Mouse (Mus musculus): ENCODE data around the gene Utp11. TPM values are rescaled to one million over a fixed set of nuclear protein-coding genes. Genes with fewer than 3 reads are reported as not detected.
"Not testable (repeated sequence)": the region's sequence is repeated elsewhere in the genome, so short reads cannot be mapped to it uniquely, and the experiment has no call there.

The Utp11 gene
- polyA plus RNA-seq, 1 experiment, result not detected

DNA sequence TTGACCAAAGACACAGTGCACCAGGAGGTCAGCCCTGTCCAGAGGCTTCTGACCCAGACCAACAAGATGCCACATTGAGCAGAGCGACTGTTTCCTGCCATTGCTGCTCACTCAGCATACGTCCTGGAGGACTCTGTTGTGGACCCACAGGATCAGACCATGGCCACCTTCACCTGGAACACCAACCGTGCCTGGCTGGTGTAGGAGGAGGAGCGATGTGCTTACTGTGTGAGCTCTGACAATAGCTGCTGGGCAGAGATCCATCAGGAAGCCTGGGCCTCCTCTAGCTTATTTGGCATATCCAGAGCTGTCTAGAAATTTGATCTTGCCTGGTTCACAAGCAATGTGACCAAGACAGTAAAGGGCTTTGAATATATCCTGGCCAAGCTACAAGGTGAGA lies 25.7 kb upstream of the Utp11 start:
- WGBS, result 91% methylated on average over 4 of the region's 4 CpGs
- Histone ChIP-seq H3K27ac (ENCODE audit: insufficient read depth, low read depth, low read length) (no peak overlapping the region), H3K4me1 (ENCODE audit: control insufficient read depth, insufficient read depth, low read length) (peaks cover 5% of the 10 kb centered on the region), H3K4me3 (ENCODE audit: insufficient read depth, low read depth, low read length) (no peak overlapping the region)
- no peak for TF ChIP-seq POLR2A (IDR thresholded peaks at IDR 0.05; ENCODE audit: insufficient read depth, low read depth, low read length)
- no peak for TF ChIP-seq CTCF (IDR thresholded peaks at IDR 0.05; ENCODE audit: insufficient read depth, low read depth, low read length)

DNA sequence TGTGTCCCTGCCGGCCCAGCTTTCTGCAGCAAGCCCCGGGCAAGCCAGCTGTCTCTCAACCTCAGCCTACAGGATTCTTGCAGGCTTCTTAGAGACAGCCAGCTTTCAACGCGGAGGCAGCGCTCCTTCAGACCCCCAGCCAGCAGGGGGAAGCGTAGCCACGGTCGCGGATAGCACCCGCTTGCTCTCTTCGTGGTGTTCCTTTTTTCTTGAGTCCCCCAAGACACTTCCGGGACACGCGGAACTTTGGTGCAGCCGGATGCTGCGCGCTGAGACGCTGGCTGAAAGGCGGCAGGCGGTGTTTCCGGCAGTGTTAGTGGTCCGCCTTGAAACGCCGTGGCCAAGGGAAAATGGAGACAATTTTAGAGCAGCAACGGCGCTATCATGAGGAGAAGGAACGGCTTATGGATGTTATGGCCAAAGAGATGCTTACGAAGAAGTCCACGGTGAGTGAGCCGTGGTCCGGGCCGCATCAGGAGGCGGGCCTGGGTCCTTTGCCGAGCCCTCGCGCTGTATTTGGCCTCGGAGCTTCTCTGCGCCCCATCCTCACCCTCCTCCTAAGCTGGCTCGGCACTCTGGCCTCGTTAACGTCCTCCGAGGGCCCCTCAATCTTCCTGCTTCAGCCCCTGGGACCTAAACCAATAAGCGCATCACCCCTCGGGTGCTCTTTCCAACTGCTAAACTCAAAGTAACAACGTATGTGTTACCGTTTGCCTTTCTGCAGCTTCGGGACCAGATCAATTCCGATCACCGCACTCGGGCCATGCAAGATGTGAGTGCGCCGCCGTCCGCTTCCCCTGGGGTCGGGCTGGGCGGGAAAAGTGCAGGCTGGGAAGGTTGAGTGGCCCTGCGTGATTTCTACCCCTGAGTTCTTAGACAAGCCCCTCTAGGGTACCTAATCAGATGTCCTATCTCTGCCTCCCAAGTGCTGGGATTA lies 21.4 kb upstream of the Utp11 start, which contains the start of gene Sf3a3:
Sf3a3 (plus strand) TSS at position 232 of the 937 bp plus-strand sequence.
- Histone ChIP-seq H3K27ac (ENCODE audit: insufficient read depth, low read depth, low read length) (0 out of 2 replicates have a peak within 1 kb of the TSS, but pooled peaks have one; percentile 27), H3K4me1 (ENCODE audit: control insufficient read depth, insufficient read depth, low read length) (peaks cover 8% of the 10 kb centered on the region), H3K4me3 (ENCODE audit: insufficient read depth, low read depth, low read length) (peak within 1 kb of the TSS; percentile 90)
- under 1% methylated on average over 57 of the region's 57 CpGs for WGBS
- TF ChIP-seq CTCF (IDR thresholded peaks at IDR 0.05; ENCODE audit: insufficient read depth, low read depth, low read length) (peak; percentile 67), POLR2A (IDR thresholded peaks at IDR 0.05; ENCODE audit: insufficient read depth, low read depth, low read length) (peak; percentile 53; the same call in 1 of the 2 replicates)

DNA sequence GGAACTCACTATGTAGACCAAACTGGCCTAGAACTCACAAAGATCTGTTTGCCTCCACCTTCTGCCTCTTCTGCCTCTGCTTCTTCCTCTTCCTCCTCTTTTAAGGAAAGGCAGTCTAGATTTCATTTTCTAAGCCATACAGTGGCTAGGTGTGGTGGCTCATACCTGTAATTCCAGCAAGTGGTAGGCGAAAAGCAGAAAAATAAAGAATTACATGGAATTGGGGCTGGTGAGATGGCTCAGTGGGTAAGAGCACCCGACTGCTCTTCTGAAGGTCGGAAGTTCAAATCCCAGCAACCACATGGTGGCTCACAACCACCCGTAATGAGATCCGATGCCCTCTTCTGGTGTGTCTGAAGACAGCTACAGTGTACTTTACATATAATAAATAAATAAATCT lies 20.4 kb upstream of the Utp11 start:
- peaks cover 15% of the 10 kb centered on the region for H3K4me1 ChIP-seq (ENCODE audit: control insufficient read depth, insufficient read depth, low read length)
- H3K4me3 ChIP-seq (ENCODE audit: insufficient read depth, low read depth, low read length); H3K27ac ChIP-seq (ENCODE audit: insufficient read depth, low read depth, low read length): not testable (repeated sequence)
- 70% methylated on average over 5 of the region's 5 CpGs for WGBS

DNA sequence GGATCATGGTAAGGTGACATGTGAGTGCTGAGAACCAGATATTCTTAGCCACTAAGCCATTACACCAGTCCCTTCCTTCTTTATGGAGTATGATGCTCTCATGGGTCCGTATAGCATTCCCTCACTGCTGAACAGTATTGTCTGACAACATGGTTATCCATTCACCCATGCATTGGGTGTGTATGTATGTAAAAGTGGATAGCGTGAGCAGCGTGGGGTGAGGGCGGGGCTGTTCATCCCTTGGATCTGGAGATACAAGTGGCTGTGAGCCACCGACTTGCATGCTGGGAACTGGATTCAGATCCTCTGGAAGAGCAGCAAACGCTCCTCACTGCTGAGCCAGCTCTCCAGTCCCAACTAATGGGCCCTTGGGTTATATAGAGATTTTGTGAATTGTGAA lies 19.2 kb upstream of the Utp11 start:
- TF ChIP-seq CTCF (IDR thresholded peaks at IDR 0.05; ENCODE audit: insufficient read depth, low read depth, low read length), result no peak
- TF ChIP-seq POLR2A (IDR thresholded peaks at IDR 0.05; ENCODE audit: insufficient read depth, low read depth, low read length), result no peak
- Histone ChIP-seq H3K4me1 (ENCODE audit: control insufficient read depth, insufficient read depth, low read length) (peaks cover 21% of the 10 kb centered on the region), H3K27ac (ENCODE audit: insufficient read depth, low read depth, low read length) (no peak overlapping the region), H3K4me3 (ENCODE audit: insufficient read depth, low read depth, low read length) (no peak overlapping the region)
- 78% methylated on average over 6 of the region's 6 CpGs for WGBS

DNA sequence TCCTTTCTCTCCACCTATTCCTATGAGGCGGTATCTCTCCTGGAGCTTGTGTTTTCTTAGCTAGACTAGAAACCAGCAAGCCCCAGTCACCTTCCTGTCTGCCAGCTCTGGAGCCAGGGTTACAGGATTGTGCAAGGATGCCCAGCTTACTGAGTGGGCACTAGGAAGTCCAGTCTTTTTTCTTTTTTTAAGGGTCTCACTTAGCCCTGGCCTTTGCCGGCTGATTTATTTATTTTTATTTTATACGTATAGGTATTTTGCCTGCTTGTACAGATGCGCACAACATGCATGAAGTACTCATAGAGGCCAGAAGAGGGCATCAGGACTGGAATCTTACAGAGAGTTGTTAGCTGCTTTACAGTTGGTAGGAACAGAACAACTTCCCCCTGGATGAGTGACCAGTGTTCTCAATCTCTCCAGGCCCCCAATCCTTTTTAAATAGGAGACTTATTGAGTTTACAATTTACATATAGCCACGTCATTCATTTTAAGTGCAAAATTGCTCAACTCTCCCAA lies 17.4 kb upstream of the Utp11 start:
- TF ChIP-seq CTCF (IDR thresholded peaks at IDR 0.05; ENCODE audit: insufficient read depth, low read depth, low read length), result no peak
- TF ChIP-seq POLR2A (IDR thresholded peaks at IDR 0.05; ENCODE audit: insufficient read depth, low read depth, low read length), result no peak
- Histone ChIP-seq H3K27ac (ENCODE audit: insufficient read depth, low read depth, low read length) (no peak overlapping the region), H3K4me3 (ENCODE audit: insufficient read depth, low read depth, low read length) (no peak overlapping the region), H3K4me1 (ENCODE audit: control insufficient read depth, insufficient read depth, low read length) (peaks cover 18% of the 10 kb centered on the region)
- WGBS, result 4% methylated on average over 5 of the region's 5 CpGs

DNA sequence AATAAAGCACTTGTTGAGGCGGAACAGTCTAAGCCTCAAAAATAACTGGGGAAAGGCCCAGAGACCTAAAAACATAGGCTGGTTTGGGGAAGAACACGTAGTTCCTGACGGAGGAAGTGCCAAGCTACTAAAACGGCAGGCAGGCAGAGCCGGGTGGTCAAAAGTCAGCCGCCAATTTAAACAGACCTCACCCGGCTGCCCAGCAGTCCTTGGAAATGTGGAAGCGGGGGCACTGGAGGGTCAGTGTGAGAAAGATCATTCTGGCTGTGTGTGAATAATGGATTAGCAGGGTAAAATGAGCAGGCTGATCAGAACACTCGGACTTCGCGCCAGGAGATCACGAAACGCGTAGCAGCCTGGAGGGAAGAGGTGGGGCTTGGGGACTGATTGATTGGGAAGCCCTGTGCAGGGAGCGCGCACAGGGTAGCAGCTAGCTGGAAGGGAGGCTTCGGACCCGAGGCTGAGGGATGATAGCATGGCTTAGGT lies 16.6 kb upstream of the Utp11 start:
- Histone ChIP-seq H3K4me3 (ENCODE audit: insufficient read depth, low read depth, low read length) (no peak overlapping the region), H3K4me1 (ENCODE audit: control insufficient read depth, insufficient read depth, low read length) (peaks cover 23% of the 10 kb centered on the region), H3K27ac (ENCODE audit: insufficient read depth, low read depth, low read length) (no peak overlapping the region)
- no peak for TF ChIP-seq CTCF (IDR thresholded peaks at IDR 0.05; ENCODE audit: insufficient read depth, low read depth, low read length)
- TF ChIP-seq POLR2A (IDR thresholded peaks at IDR 0.05; ENCODE audit: insufficient read depth, low read depth, low read length), result no peak
- 12% methylated on average over 18 of the region's 18 CpGs for WGBS

DNA sequence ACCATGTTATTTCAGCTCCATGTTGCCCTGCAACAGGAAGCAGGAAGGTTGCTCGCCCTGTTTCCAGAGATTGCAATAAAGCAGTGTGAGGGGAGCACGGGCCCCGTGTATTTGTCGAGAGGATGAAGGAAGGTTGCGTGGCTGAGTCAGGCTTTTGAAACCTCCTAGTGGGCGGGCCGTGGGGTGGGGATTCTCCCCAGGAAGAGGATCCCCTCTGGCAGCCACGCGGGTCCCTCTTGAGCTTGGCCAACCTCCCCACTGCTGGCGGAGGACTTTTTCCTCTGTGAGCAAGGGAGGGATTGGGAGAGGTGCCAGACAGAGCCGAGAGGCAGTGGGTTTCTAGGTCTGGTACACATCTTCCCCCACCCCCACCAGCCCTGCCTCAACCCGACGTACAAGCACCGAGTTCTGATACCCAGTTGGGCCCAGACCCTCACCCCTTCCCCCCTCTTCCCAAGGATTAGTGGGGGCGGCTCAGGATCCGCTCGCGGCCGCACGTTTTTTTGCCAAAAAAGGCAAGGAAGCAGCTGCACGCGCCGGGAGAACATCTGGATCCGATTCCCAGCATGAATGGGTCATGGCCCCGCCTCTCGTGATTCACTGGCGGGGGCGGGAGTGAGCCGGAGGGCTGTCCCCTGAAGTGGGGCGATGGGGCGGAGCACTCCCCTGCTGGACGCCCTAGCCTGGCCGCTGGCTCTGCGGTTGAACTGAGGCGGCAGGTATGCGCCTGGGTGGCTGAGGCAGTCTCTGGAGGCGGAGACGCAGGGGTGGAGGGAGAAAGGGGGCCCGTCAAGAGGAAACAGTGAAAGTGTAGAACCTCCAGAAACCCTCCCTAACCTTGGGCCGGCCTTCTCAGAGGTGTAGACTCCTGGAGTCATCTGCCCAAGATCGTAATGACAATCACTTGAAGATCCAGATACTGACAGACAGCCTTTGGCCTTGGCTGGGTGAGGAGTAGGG lies 15.4 kb upstream of the Utp11 start:
- TF ChIP-seq CTCF (IDR thresholded peaks at IDR 0.05; ENCODE audit: insufficient read depth, low read depth, low read length), result no peak
- TF ChIP-seq POLR2A (IDR thresholded peaks at IDR 0.05; ENCODE audit: insufficient read depth, low read depth, low read length), result no peak
- H3K27ac ChIP-seq (ENCODE audit: insufficient read depth, low read depth, low read length), result peak overlapping the region; percentile 76

DNA sequence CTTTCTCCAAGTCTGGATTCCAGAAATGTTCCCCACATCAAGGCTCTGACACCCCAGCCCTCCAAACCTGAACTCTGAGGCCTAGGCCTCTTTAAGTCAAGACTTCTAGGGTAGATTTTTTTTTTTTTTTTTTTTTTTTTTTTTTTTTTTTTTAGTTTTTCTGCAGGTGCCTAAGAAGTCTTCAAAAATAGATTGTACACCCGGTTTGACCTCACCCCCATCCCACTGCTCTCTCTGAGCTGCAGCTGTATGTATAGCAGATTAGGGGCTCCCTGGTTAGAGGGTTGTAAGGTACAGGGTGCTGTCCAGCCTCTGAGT lies 14.8 kb upstream of the Utp11 start:
- not testable (repeated sequence) for H3K27ac ChIP-seq (ENCODE audit: insufficient read depth, low read depth, low read length)
- 19% methylated on average over 1 of the region's 1 CpGs for WGBS
- Histone ChIP-seq H3K4me1 (ENCODE audit: control insufficient read depth, insufficient read depth, low read length) (peaks cover 37% of the 10 kb centered on the region), H3K4me3 (ENCODE audit: insufficient read depth, low read depth, low read length) (peak overlapping the region; percentile 53; the same call in 1 of the 2 replicates)

More for the DNA sequence above, 15.4 kb upstream of the Utp11 start:
- whole genome bisulfite sequencing, result 4% methylated on average over 41 of the region's 41 CpGs
- peaks cover 31% of the 10 kb centered on the region for H3K4me1 ChIP-seq (ENCODE audit: control insufficient read depth, insufficient read depth, low read length)
- H3K4me3 ChIP-seq (ENCODE audit: insufficient read depth, low read depth, low read length), result peak overlapping the region; percentile 53

DNA sequence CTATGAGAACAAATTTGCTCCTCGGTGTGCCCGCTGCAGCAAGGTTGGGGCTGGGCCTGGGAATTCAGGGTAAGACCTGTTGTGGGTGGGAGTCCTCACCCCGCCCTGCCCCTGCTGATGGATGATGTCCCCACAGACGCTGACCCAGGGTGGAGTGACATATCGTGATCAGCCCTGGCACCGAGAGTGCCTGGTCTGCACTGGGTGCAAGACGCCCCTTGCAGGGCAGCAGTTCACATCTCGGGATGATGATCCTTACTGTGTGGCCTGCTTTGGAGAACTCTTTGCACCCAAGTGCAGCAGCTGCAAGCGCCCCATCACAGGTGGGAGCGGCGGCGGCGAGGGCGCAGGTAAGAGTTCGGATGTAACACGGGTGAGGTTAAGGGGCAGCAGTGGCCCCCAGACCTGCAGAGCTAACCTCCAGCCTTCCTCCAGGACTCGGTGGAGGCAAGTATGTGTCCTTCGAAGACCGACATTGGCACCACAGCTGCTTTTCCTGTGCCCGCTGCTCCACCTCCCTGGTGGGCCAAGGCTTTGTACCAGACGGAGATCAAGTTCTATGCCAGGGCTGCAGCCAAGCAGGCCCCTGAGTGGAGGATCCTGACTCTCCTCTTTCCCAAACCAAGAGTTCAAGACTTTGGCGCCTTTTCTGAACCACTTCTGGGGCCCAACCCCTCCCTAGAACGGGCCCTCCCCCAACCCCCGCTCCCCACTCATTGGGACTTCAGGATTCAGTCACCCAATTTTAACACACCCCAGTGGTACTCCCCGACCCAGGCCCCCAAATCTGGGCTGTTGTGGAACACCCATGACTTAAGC lies 14.2 kb upstream of the Utp11 start:
- WGBS, result 92% methylated on average over 25 of the region's 25 CpGs
- H3K4me1 ChIP-seq (ENCODE audit: control insufficient read depth, insufficient read depth, low read length), result peaks cover 37% of the 10 kb centered on the region
- not testable (repeated sequence) for H3K4me3 ChIP-seq (ENCODE audit: insufficient read depth, low read depth, low read length); H3K27ac ChIP-seq (ENCODE audit: insufficient read depth, low read depth, low read length)
